Mouse (Mus musculus) adrenal gland, postnatal 25 days (tissue): ENCODE measurements around the gene Stab2. TPM values are rescaled to one million over a fixed set of nuclear protein-coding genes. Genes with fewer than 3 reads are reported as not detected.
A peak's percentile ranks its signal among the peaks of the same experiment; 100 is the strongest.

ENCODE experiments used
- DNase-seq: peaks from one replicate; pipeline ENCODE4 v3.0.0; 2021; ENCODE audit warnings: mixed read lengths
- long read RNA-seq: library from polyadenylated mRNA; stranded (forward); transcript quantifications from one replicate; pipeline ENCODE4 v2.0.0, GENCODE M21; 2021
- total RNA-seq: library from RNA; stranded (reverse); gene quantifications from 2 replicates; pipeline ENCODE4 v1.2.3, GENCODE M21; 2021

Stab2 gene
- total RNA-seq: 0.33 and 1.4 TPM in 2 replicates
- long read RNA-seq, partial matches to known transcripts: 5 of 11 reads
- long read RNA-seq, other reads (novel, unspliced or antisense): 6 of 11 reads

DNA sequence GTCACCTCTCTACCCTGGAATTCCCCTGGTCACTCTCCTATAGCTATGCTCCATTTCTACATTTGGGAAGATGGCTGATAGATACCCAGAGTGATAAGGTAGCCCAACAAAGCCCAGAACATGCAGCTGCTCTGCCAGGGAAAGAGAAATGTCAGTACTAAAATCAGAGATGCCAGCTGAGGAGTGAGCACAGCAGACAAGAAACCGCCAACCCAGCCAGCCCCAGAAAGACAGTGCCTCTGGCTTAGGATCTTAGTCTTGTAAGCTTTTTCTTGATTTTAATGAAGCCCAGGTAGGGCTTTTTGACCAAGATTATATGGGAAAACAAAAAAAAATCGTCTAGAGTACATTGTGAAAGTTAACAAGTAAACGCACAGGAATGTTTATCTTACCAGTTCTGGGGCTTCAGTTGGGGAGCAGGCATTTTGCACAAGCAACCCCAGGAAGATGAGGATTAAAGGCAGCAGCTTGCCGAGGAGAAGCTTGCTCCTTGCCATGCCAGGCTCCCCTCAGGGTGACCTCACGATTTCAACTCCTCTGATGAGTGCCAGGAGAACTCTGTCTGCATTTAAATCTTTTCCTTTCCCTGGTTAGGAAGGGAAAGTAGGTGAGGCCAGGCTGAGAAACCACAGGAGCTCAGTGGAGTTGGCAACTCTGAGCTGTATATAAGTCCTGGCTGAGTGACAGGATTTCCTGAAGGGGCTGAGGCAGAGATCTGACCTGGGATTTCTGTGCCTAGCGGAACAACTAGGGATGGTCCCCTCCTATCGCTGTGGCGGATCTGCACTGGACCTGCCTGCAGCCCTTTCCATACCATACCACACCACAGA, at the start of gene Stab2:
Gene Stab2, minus strand, starts transcription at position 641 of the 830 bp plus-strand sequence.
- DNase-seq: no peak

DNA sequence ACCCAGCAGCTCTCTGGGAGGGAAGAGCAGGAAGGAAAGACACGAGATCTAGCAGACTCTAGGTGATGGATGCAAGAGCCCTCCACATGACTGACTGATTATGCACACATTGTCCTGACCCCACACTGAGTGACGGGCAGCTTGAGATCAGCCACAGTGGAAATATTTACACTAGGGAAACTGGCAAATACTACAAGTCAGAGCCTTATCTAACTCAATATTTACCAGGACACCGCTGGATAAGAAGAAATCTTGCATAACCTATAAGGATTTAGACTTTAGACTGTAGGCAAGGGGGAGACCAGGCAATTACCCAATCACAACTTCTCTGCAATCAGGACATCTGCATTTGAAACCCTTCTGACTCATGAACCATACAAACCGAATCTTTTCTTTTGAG, 43.9 kb upstream of the Stab2 start:
- no peak for DNase-seq

DNA sequence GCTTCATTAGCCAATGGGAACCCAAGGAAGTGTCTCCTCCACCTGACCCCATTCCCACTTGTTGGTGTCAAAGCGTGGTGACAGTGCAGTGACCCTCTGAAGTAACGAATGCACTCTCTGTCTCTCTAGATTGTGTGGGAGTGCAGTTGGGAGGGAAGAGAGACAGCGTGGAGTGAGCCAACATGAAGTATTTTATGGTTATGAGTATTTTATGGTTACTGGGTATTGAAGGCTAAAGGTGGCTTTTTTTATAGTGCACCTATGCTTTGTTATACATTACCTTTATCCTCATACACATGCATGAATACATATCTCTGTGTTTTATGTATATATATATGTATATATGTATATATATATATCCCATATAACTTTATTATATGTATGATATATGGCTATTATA, 41.4 kb upstream of the Stab2 start:
- no peak for DNase-seq

DNA sequence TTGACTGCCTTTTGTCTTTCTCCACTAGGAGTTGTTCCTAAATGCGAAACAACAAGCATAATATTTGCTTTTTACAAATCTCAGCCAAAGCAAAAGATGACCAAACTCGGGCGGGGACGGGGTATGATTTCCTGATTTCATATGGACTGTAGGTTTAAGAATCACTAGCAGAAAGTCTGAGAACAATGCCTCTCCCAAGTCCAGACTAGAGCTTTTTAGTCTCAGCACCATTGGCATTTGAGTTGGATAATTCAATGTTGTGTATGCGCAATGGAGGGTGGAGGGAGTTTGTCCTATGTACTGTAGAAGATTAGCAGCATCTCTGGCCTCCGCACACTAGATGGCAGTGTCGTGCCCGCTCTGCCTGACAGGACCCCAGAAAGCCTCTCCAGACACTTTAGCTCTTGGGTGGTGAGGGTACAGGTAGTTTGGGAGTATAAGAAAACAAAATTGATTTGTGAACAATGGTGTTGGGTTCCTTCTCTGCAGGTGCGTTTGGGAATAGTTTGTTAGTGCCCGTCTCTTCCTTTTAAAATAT, 39.2 kb upstream of the Stab2 start:
- no peak for DNase-seq

DNA sequence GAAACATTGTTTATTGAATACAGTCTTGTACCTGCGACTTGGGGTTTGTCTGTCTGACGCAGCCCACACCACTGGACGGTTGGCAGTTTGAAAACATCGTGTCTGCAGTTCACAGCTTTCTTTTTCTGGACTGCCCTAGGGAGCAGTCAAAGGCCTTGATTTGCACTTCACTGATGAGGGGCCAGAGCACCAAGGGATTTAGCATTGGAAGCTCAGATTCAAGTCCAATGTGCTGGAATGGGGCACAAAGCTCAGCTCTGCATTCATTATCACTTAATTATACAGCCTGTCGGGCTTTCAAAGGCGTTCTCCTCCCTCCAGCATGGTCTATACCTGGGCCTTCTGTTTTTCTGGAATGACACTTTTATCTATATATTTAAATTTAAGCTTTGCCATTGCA, 38.6 kb upstream of the Stab2 start:
- no peak for DNase-seq

DNA sequence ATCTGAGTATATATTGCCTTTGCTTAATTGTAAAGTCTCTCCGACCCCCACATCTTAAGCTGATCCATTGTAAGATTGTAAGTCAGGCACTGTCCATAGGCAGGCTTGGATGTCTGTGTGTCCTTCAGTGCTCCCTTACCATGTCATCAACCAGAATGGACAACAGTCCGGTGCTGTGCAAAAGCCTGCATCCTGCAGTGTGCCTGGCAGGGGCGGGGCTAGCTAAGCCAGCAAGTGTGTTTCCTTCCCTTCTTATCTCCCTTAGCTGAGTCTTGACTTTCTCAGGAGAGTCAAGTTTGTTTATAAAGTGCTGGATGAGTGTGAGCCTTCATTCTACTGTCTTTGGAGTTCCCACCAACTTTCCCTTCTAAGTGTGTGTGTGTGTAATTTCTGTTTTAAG, 37.4 kb upstream of the Stab2 start:
- no peak for DNase-seq

DNA sequence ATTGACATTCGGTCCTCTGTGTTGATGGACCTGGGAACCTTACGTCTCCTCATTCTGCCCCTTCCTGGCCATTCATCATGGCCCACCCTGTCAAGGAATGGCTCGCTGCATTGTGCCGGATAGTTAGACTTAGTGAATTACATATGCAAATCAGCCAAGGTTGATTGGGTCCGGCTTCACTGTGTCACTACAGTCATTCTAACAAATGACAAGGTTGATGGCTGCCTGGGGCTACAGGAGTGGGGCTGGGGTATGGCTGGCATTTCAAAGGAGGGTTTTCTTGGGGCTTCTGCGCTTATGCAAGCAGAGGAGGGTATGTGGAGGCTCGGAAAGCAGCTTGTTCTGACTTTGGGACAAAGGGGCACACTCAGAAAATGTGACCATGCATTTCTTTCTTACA, 33.4 kb upstream of the Stab2 start:
- DNase-seq: no peak

DNA sequence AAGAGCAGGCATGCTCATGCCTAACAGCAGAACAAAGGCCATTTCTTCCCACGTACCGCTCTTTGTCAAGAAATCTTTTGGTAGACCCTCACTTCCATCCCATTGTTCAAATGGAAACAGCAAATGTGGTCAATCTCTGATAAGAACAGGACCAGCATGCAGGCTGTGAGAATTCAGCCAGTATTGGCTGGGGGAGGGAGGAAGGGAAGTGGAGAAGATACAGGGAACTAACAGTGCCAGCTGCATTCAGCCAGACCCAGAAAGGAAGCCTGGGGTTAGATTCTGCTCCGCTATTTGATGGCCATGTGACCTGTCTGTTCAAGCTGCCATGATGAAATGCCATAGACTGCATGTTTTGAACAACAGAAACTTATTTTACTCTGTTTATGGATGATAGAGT, 32.0 kb upstream of the Stab2 start:
- no peak for DNase-seq

DNA sequence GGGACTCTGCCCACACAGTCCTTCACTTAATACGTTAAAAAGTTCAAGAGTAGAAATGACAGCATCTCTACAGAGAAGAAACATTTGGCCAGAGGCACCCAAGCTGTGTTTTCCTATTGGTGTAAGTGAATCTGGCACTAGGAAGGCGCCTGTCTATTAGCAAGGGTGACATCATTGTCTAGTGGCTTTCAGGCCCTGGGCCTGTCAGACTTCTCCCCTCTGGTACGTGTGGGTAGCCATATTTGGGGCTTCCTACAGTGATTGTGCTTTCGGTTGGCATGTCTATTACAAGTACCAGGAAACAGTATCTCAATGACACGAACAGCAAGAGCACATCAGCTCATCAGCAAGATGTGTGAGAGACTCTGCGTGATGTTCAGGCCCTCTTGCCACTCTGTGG, 31.5 kb upstream of the Stab2 start:
- DNase-seq: no peak

DNA sequence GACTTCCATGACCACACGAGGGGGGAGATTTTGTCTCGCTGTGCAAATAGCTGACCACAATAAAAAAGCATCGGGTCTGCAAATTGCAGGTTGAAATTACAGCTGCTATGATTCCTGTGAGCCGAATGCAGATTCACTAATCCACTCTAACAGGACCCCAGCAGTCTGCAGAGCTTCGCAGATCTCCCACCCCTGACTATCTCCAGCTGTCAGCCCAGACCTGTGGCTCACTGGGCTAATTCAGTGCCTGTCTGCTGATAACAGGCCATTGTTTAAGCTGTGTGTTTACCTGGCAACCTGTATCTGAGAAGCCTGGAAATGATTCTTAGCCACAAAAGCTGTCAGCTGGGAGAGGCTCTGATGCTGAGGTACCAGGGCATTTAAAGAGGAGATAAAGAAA, 29.2 kb upstream of the Stab2 start:
- no peak for DNase-seq

DNA sequence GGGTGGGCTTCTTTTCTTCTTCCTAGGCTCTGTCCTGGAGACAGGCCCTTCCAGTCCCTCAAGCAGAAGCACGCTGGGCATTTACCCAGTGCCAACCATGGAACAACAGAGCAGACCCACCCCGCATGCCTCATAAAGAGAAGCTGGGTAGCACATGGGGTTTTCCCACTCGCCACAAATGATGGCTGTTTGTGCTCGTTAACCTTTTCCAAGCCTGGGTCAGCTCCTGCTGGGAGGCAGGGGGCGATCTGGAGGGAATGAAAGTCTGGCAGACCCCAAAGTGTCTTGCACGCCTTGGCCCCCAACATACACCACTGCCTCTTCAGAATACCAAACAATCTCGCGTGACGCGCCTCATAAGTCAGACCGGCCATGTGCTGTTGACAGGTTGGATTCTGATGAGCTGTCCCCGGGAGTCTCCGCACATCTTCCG, 28.5 kb upstream of the Stab2 start:
- no peak for DNase-seq

DNA sequence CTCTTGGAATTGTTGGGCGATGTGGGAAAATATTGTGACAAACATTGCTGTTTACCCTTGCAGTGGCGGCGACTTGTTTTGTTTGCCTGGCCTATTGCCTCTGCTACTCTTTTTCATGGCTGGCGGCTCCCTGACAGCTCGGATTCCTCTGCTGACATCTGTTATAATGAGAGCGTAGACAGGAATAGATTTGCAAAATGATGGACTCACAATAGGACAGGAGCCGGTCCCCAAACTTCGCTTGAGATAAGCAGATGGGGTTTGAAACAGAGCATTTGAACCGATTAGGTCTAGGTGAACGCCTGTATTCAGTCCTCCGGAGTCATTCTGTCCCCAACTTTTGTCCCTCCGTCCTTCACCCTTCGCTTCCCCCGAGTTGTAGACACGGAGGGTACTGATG, 28.0 kb upstream of the Stab2 start:
- no peak for DNase-seq

DNA sequence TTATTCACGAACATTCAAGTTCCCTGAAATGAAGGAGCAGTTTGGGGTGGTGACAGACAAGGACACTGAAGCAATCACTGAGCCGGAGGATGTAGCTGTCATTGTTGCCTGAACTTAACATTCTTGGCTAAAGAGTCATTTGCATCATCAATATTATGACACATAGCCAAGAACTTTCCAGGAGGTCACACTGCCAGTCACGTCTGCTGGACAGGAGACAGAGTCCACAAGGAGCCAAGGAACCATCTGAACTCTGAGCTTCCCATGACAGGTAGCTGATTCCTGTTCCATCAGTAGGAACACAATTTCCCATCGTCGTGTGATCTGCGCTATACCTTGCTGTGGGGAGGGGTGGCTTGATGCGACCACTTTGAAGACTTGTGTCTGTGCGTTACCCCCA, 24.9 kb upstream of the Stab2 start:
- DNase-seq: no peak

DNA sequence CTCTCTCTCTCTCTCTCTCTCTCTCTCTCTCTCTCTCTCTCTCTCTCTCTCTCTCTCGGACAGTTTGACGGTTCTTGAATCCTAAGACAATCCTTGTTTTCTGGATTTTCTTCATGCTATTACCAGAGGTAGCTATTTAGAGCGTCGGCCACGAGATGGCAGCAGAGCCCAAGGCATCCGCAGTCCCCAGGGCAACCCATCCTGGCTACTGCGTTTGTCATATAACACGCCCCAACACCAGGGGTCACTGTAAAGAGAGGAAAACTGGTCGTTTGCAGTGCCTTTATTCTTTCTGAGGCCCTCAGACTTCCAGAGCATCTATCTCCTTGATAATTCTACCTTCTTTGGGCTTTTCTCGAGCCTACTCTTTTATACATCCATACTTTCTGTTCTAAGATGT, 17.1 kb upstream of the Stab2 start:
- peak; percentile 86 for DNase-seq

DNA sequence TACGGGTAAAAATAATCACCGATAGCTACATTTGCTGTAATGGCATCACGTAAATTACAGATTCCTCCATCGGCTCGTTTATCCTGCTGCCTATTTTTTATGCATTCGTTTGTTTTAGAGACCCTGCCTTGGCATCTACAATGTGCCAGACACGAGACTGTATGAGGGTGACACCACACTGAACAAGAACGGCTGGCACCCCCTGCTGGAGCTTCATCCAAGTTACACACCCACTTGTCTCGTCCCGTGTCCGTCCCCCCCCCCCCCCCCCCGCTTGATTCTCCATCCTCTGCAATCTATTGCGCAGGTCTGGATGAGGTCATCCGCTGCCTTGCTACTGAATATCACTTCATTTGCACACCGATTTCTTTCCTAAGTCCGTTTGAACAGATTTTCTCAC, 12.9 kb upstream of the Stab2 start:
- peak; percentile 71 for DNase-seq

DNA sequence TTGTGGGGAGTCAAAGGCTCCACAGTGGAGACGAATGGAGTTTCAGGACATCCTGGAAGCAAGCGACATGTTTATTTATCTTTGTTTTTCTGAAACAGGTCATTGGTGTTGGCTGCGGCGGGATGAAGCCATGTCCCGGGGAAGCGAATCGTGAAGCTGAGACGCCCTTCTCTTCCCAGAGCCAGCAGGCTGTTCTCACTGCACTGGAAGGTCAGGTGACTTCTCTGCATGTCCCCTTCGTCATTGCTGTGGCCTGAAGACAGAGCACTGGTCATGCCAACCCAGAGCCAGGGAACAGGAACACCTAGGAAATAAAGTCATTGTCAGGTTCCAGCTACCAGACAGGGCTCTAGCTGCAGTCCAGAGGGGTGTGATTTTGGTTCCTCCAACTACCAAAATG, 11.1 kb upstream of the Stab2 start:
- no peak for DNase-seq

DNA sequence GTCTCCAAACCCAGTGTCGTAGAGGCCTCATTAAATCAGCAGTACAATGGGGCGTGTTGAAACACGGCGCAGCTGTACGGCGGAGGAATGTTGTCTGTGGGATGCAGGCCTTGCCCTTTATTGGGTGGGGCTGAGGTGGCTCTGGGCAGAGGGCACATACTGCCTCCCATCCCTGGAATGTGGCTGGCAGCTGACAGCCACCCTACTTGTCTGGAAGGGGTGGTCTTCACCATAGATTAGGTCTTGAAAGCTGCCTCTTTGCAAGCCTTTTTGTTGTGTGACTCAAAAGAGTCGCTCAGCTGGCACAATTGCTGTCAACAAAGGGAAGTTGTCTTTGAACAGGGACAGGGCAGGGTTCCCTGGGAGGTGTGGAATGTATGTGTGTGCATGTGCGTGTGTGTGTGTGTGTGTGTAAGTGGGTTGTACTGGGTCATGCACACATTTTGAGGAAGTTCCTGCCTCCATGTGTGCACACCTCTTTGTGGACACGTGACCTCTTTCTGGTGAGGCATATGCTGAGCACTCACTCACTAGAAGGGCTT, 8.4 kb upstream of the Stab2 start:
- DNase-seq: no peak

DNA sequence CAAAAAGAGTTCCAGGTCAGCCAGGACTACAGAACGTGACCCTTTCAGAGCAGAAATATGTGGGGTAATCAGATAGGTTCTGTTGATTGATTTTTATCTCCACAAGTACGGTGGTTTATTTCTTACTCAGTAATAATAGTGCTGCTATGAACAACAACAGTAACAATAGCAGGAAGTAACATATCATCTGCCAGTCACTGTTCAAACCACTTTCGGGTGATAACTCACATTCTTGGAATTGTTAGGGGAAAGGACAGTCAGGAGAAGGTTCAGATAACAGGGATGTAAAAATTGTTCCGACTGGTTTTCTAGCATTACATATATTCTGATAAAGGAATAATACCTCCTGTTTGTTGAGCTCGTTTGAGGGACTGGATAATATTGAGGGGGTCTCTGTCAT, 7.6 kb upstream of the Stab2 start:
- no peak for DNase-seq

DNA sequence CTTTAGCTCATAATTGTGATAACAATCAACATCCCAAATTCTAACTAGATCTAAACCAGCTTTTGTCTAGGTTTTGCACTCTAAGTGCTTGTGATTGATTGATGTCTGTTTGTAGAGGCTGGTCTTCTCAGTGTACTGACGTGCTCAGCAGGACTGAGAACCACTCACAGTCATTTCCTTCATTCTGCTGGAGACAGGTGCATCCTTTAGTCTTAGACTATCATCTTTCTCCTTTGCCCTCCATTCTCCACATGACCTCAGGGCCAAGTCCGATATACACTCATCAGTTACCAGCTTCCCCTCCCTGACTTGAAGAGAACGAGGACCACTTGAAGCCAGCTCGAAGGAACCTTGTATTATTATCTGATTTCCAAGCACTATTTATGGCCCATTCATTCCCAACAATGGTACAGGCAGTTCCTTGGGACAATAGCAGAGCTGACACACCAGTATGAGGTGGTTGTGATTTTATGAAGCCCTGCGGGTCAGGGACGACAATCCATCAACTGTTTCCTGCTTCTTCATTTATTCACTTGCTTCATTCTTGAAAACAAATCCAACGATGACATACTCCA, 6.7 kb upstream of the Stab2 start:
- no peak for DNase-seq

DNA sequence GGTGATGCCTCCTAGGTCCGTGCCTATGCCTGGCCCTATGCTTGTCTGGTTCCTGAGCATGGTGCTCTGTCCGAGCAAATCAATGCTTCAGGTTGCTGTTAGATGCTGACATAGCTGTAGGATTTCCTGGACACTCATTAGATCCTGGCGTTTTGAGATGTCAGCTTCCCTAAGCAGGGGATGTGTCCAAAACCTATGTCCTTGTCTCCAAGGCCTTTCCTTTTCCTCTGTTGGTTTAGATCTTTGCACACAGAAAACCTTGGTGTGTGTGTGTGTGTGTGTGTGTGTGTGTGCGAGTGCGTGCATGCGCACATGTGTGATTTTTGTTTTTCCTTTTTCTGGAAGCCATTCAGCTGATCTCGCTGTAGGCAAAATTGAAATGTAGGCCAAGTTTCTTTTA, 4.3 kb upstream of the Stab2 start:
- no peak for DNase-seq

DNA sequence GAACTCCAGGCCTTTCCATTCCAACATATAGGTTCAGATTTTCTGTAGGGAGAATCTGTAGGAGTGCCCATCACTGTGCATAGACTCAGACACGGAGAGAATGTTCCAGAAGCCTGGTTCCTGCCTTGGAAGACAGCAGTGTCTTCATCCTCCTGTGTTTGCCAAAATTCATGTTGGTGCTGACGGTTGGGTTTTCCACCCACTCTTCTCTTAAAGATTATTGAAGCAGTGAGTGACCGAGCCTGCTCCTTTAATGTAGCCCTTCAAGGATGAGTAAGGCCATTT, 332 bp upstream of the Stab2 start:
- DNase-seq: no peak

DNA sequence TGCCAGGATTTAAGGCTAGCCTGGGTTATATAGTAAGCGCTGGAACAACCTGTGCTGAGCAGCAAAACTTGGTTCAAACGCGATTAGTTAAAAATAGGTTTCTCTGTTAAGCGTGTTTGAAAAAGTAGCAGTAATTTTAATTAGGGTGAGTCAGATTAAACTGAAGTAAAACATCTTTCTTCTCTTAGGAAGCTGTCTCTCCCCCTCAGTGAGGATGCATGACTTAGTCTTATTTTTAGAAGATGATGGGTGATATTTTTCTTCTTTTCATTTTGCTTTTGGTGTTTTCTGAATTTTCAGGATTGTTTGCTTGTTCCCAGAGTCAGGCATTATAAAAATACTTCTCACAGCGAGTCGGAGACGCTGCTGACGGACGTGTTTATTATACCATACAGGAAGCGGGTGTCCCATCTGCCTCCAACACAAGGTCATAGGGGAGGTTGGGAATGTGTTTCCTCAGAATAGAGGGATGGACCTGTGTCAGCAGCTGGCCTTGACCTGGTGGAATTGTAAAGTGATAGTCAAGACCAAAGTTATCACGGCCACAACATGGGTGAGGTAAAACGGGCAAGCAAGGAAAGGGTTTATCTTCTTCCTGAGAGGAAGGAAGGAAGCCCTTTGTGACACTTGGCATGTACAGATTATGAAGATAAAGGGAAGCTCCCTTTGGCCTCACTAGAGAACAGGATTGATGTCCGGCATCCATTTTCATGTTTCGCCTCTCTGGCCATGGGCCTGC, 15.4 kb downstream of the Stab2 start:
- DNase-seq: no peak

DNA sequence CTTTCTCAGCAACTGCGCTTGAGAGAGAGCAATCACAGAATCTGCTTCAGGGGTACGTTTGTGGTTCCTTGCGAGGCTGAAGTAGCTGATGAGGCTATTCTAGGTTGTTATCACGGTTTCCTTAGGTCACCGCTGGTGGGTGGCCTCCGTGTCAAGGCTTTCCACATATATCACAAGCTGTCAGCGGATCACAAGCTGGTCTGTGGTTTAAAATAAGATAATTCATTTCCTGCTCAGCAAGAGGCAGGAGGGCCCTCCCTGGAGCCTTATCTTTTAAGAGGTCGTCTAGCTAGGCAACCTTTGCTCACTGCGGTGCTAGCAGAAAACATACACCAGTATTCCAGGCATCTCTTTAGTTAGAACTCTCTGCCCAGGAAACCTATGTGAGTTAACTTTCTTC, 17.2 kb downstream of the Stab2 start:
- DNase-seq: peak; percentile 25
